16 mouse cellular contexts compared by ENCODE assay signal in genomic region chr10:87892256-87892655, GRCm38 (mm10).
"Had no signal": no experiment of that assay in that cellular context is flagged by ENCODE, and none has a peak within 500 bp of the region (broad histone marks: within the 10 kb centered on the region; RNA-seq: fewer than 3 reads in every experiment).

No protein-coding gene starts in this region.

- DNase-seq: retina, postnatal 1 day; right cerebral cortex, adult 18-20 months; right cerebral cortex, postnatal 14 days; right cerebral cortex, postnatal 25 days; right cerebral cortex, postnatal 4 days; spleen, adult 18-20 months; thymus, adult 18-20 months; thymus, adult 2 months; thymus, postnatal 14 days; thymus, postnatal 25 days; thymus, postnatal 36 days; thymus, postnatal 4 days had no signal

- H3K9ac ChIP-seq: neural tube, embryonic 13.5 days; neural tube, embryonic 15.5 days; stomach, embryonic 15.5 days had no signal

- H3K27ac ChIP-seq: neural tube, embryonic 13.5 days; neural tube, embryonic 15.5 days; stomach, embryonic 15.5 days; stomach, postnatal 0 days had no signal

- H3K4me1 ChIP-seq: neural tube, embryonic 13.5 days; neural tube, embryonic 15.5 days; stomach, embryonic 15.5 days had no signal

- H3K4me2 ChIP-seq: neural tube, embryonic 13.5 days; neural tube, embryonic 15.5 days; stomach, embryonic 15.5 days had no signal

- H3K4me3 ChIP-seq: neural tube, embryonic 13.5 days; neural tube, embryonic 15.5 days; stomach, embryonic 15.5 days had no signal

- H3K27me3 ChIP-seq: neural tube, embryonic 13.5 days; neural tube, embryonic 15.5 days; stomach, embryonic 15.5 days had no signal

- H3K9me3 ChIP-seq: neural tube, embryonic 13.5 days; neural tube, embryonic 15.5 days; stomach, embryonic 15.5 days had no signal

- H3K36me3 ChIP-seq: neural tube, embryonic 13.5 days; neural tube, embryonic 15.5 days; stomach, embryonic 15.5 days had no signal
